Mouse (Mus musculus) midbrain, embryonic 13.5 days (tissue): Measurements from ENCODE around the gene Idh1. TPM values are rescaled to one million over a fixed set of nuclear protein-coding genes. Genes with fewer than 3 reads are reported as not detected.

Experiments used
- ATAC-seq: fragments of 200-750 bp; cut with Nextera tagmentation; 2 replicates; pipeline ENCODE4 v1.8.0; 2017; ENCODE audit warnings: mild to moderate bottlenecking, moderate TSS enrichment, moderate library complexity
- H3K27ac ChIP-seq: fragments of 300-500 bp; sonication (generic); 2 replicates; pipeline ENCODE4 v1.5.1; 2015; ENCODE audit warnings: inconsistent platforms, mild to moderate bottlenecking, moderate library complexity
- H3K27me3 ChIP-seq: fragments of 300-500 bp; sonication (generic); 2 replicates; pipeline ENCODE4 v1.6.1; 2015; ENCODE audit warnings: mild to moderate bottlenecking, inconsistent platforms
- H3K36me3 ChIP-seq: fragments of 300-500 bp; sonication (generic); 2 replicates; pipeline ENCODE4 v1.6.1; 2015; ENCODE audit warnings: mild to moderate bottlenecking, inconsistent platforms
- H3K4me1 ChIP-seq: fragments of 300-500 bp; sonication (generic); replicated peaks from 2 replicates; pipeline ENCODE4 v1.6.1; 2015; ENCODE audit warnings: inconsistent platforms
- H3K4me2 ChIP-seq: fragments of 300-500 bp; sonication (generic); replicated peaks from 2 replicates; pipeline ENCODE4 v1.6.1; 2015; ENCODE audit warnings: moderate library complexity, mild to moderate bottlenecking, inconsistent platforms
- H3K4me3 ChIP-seq: fragments of 300-500 bp; sonication (generic); replicated peaks from 2 replicates; pipeline ENCODE4 v1.5.1; 2015; ENCODE audit warnings: mild to moderate bottlenecking, inconsistent platforms
- H3K9ac ChIP-seq: fragments of 300-500 bp; sonication (generic); replicated peaks from 2 replicates; pipeline ENCODE4 v1.6.1; 2015; ENCODE audit warnings: mild to moderate bottlenecking, inconsistent platforms
- H3K9me3 ChIP-seq: fragments of 300-500 bp; sonication (generic); 2 replicates; pipeline ENCODE4 v1.6.1; 2016; ENCODE audit warnings: mild to moderate bottlenecking, inconsistent platforms
- WGBS: fragments of 180-500 bp; shearing (Covaris S2); methylation state at CpG from one replicate; pipeline ENCODE4 v1.1.7; 2015; 5-methylcytosine and 5-hydroxymethylcytosine counted together
- polyA plus RNA-seq: library from polyadenylated mRNA; unstranded; fragments of >200 nt; fragmentation: Nextera tagmentation; extraction: Ambion mirVana; gene quantifications from 2 replicates; pipeline ENCODE4 v1.2.1, GENCODE M21; 2015

The Idh1 gene
- polyA plus RNA-seq, 1 experiment from 2014 or later = 517 TPM

DNA sequence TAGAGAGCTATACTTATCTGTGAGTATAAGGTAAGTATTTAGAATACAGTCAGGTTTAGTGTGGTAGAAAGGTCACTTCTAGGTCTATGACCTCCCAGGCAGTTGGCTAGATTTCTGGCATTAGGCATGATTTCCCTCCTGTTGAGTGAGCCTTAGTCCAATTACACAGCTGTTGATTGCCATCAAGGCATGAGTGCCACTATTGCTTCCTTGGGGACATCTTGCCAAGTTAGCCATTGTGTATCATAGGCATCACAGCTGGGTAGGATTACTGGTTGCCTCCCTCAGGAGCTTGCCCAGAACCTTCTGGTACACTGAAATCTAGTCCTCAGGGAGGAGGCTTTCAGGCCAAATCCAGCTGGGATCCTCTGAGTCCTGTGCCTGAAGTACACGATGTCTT is 53.5 kb downstream of the Idh1 start:
- WGBS = 84% methylated on average over 1 of the region's 1 CpGs
- H3K4me3 ChIP-seq = no peak overlapping the region
- no peaks in the 10 kb centered on the region for H3K4me1 ChIP-seq
- H3K27me3 ChIP-seq = no peaks in the 10 kb centered on the region
- no peak for ATAC-seq
- no peak overlapping the region for H3K4me2 ChIP-seq
- no peaks in the 10 kb centered on the region for H3K36me3 ChIP-seq
- no peak overlapping the region for H3K27ac ChIP-seq
- H3K9me3 ChIP-seq = no peaks in the 10 kb centered on the region
- H3K9ac ChIP-seq = no peak overlapping the region

DNA sequence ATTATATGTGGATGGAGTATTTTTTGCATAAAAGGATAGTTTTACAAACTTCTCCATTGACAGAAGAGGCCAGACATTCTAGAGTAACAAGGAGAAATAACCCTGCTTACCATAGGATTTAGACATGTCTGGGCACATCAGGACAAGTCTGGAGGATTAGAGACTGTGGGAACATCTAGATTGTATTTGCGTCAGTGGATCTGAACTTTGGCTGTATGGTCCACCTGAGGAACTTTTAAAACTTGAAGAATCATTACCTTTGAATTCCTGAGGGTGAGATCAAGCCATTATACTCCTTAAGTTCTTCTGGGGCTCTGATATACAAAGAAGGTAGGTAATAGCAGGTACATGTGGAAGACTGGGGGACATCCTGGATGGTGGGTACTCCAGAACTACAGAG is 54.6 kb downstream of the Idh1 start:
- no peaks in the 10 kb centered on the region for H3K9me3 ChIP-seq
- H3K36me3 ChIP-seq = no peaks in the 10 kb centered on the region
- no peaks in the 10 kb centered on the region for H3K27me3 ChIP-seq
- H3K4me3 ChIP-seq = no peak overlapping the region
- ATAC-seq = no peak
- H3K9ac ChIP-seq = no peak overlapping the region
- H3K4me2 ChIP-seq = no peak overlapping the region
- no peaks in the 10 kb centered on the region for H3K4me1 ChIP-seq
- no peak overlapping the region for H3K27ac ChIP-seq
- 92% methylated on average over 1 of the region's 1 CpGs for whole genome bisulfite sequencing

DNA sequence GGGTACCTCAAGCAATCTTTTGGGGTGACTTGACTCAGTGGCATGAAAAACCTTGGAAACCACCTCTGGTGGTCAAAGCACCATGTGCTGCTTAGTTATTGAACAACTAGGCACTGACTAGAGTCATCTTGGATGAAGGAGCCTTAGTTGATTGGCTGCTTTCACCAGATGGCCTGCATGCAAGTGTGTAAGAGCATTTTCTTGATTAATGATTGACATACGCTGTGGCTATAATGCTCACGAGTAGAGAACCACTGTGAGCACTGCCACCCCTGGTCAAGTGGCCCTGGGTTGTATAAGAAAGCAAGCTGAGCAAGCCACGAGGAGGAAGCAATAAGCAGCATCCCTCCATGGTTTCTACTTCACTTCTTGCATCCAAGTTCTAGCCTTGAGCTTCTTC is 56.1 kb downstream of the Idh1 start:
- Histone ChIP-seq H3K4me3 (no peak overlapping the region), H3K27ac (no peak overlapping the region), H3K9me3 (no peaks in the 10 kb centered on the region), H3K9ac (no peak overlapping the region), H3K4me1 (no peaks in the 10 kb centered on the region), H3K36me3 (no peaks in the 10 kb centered on the region), H3K4me2 (no peak overlapping the region), H3K27me3 (no peaks in the 10 kb centered on the region)
- WGBS = 78% methylated on average over 3 of the region's 3 CpGs
- ATAC-seq = no peak

DNA sequence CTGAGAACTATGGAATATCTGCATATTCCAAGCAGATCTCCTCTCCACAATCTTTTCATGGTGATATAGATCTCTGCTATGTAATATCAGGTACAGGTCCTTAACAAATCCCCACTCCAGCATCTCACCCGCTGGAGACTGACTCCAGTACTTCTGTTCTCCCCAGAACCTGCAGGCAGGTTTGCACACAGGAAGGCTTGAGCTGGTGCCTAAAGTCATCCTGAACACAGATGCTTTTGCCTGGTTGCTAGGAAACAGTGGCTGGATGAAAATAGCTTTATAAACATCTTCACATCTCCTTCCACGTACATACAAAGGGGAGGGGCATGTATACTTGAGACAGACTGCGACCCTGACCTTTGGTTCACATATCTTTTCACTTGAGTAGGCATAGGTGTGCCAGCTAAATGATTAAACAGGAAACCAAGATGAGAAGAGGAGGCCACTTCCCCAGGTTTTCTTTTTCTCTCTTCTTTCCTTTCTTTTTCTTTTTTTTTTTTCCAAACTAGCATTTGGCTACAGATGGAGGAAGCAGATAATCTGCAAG is 56.6 kb downstream of the Idh1 start:
- Histone ChIP-seq H3K4me1 (no peaks in the 10 kb centered on the region), H3K36me3 (no peaks in the 10 kb centered on the region), H3K27ac (no peak overlapping the region), H3K27me3 (no peaks in the 10 kb centered on the region), H3K4me3 (no peak overlapping the region), H3K9ac (no peak overlapping the region), H3K9me3 (no peaks in the 10 kb centered on the region), H3K4me2 (no peak overlapping the region)
- 70% methylated on average over 3 of the region's 3 CpGs for WGBS
- ATAC-seq = no peak

DNA sequence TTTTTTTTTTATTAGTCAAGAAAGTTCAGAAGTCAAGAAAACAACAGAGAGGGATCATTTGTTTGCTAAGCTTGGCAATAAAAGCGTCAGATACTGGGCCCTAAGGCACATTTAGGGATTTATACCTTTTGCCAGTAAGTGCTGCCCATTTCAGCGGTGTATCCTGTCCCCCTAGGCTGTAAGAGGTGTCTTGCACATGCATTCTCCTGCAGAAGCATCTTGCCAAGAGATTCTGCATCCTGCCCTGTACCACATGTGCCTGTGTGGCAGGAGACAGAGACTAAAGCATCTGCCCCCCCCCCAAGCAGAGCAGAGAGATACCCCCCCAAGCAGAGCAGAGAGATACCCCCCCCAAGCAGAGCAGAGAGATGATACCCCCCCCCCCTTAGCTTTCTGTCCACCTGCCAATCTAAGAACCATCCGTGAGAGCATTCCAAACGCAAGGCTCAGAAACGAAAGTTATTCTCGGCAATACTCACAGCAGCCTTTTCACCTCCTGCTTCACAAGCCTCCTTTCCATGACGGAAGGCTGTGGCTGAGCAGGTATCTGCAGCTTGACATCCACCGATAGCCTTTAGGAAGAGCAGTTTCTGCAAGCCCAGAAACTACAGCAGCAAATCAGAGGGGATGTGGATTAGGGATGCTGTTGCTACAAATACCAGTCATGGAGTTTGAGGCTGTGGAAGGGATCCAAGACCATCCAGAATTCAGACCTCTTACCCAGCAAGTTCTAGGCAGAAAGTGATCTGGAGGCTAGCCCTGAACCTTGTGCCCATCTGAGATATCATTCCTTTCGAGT is 63.5 kb downstream of the Idh1 start, which contains the start of gene D630023F18Rik:
TSS of gene D630023F18Rik (minus strand) at position 641 of the 799 bp plus-strand sequence.
- Histone ChIP-seq H3K9ac (no peak within 1 kb of the TSS), H3K4me3 (peak within 1 kb of the TSS; percentile 23)

DNA sequence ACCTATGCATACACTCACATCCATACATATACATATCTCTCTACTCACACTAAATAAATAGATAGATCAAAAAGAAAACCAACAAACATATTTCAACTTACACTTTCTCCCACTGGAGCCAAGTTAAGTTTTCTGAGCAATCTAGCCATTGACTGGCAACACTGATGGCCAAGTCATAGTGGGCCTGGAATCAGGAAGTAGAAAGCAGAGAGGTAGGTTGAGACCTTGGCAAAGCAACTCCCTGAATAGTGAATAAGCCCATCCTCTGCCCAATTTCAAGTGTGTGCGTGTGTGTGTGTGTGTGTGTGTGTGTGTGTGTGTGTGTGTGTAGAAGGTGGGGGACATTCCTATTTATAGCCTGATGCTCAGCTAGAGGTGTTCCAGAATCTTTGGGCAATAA is 66.9 kb downstream of the Idh1 start, which contains the start of gene Gm28845:
TSS of gene Gm28845 (minus strand) at position 121 of the 400 bp plus-strand sequence.
- no peak within 1 kb of the TSS for H3K4me3 ChIP-seq
- no peak within 1 kb of the TSS for H3K27ac ChIP-seq
- no peaks in the 10 kb centered on the region for H3K9me3 ChIP-seq
- no peak within 1 kb of the TSS for H3K4me2 ChIP-seq
- no peaks in the 10 kb centered on the region for H3K4me1 ChIP-seq
- H3K9ac ChIP-seq = no peak within 1 kb of the TSS
- 76% methylated on average over 1 of the region's 1 CpGs for WGBS
- no peaks in the 10 kb centered on the region for H3K36me3 ChIP-seq
- H3K27me3 ChIP-seq = no peaks in the 10 kb centered on the region
- no peak for ATAC-seq

More for the DNA sequence above, 63.5 kb downstream of the Idh1 start, which contains the start of gene D630023F18Rik:
- Histone ChIP-seq H3K36me3 (no peaks in the 10 kb centered on the region), H3K27ac (no peak within 1 kb of the TSS), H3K27me3 (no peaks in the 10 kb centered on the region), H3K4me2 (peak within 1 kb of the TSS; percentile 50), H3K4me1 (no peaks in the 10 kb centered on the region), H3K9me3 (no peaks in the 10 kb centered on the region)
- 27% methylated on average over 9 of the region's 9 CpGs for WGBS
- no peak for ATAC-seq

DNA sequence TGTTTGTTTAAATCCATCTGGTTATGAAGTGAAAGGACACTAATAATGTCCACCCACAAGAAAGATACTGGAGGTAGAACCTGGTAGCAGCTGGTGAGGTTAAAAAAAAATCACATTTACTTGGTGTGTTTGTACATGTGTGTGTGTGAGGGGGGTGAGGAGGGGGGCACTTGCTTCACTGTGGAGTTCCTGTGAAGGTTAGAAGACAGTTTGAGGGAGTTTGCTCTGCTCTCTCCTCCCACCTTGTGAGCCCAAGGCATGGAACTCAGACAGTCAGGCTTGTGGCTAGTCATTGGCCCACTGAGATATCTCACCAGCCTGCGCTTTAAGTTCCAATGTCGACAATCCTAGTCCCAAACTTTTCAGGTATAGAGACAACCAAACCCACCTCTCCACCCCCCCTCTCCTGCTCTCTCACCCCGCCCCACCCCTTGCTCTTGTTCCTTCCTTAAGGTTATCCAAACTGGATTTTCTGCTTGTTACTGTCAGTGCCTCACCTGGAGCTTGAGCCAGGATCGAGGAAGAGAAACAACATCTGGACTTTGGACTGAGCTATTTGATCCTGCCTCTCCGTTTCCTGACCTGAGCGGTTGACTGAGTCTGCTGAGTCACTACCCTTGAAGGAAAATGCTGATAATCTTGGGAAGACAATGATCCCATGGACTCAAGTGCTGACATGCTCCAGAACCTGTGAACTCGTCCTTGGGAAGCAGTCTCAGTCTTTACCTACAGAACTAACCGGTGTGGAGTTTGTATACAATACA is 68.0 kb downstream of the Idh1 start:
- Histone ChIP-seq H3K4me3 (no peak overlapping the region), H3K27ac (no peak overlapping the region), H3K4me1 (no peaks in the 10 kb centered on the region), H3K4me2 (no peak overlapping the region), H3K9ac (no peak overlapping the region), H3K9me3 (no peaks in the 10 kb centered on the region), H3K36me3 (no peaks in the 10 kb centered on the region), H3K27me3 (no peaks in the 10 kb centered on the region)
- 82% methylated on average over 8 of the region's 8 CpGs for WGBS
- ATAC-seq = no peak

DNA sequence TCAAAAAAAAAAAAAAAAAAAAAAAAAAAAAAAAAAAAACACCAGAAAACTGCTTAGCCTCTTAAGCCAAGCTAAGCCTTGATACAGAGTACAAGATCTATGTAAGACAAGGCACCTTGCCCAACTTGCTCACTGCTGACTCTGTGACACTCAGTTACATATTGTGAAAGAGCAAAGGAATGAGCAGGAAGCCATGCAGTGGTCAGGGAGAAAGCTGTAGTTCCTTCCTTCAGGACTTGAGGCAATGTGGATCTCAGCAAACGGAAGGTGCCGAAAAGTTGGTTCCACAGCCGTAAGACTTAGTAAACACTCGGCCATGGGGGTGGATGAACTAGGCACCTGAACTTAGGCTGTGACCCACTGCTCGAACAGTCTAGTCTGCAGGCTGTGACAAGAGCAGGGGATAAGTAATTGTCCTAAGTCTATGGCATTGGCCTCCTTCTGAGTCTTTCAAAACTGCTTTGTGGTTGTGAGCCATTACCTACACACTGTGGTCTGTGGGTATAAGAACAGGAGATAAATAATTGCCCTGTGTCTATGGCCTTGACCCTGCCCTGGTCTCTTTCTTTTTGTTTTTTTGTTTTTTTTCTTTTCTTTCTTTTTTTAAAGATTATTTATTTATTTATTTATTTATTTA is 72.6 kb downstream of the Idh1 start:
- Histone ChIP-seq H3K9me3 (no peaks in the 10 kb centered on the region), H3K4me1 (no peaks in the 10 kb centered on the region), H3K9ac (no peak overlapping the region), H3K27me3 (no peaks in the 10 kb centered on the region), H3K4me2 (no peak overlapping the region), H3K27ac (no peak overlapping the region), H3K4me3 (no peak overlapping the region), H3K36me3 (no peaks in the 10 kb centered on the region)
- ATAC-seq = no peak
- WGBS = 89% methylated on average over 5 of the region's 5 CpGs

DNA sequence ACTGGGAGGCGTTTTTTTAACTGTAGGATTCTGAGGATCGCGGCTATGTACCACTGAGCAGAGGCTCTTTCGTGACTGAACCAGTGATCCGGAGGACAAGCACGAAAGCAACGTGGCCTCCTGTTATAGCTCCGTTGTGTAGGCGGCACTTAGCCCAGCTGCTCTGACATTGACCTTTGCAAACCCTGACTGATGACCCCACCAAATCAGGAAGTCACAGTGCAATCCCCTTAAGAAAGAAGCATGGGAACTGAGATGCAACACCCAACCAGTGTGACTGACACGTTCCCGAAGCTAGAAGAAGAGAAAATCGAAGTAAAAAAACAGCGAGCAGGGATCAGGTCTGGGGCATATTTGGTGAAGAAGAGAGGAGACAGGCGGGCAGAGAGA is 73.5 kb downstream of the Idh1 start:
- no peak overlapping the region for H3K27ac ChIP-seq
- no peaks in the 10 kb centered on the region for H3K27me3 ChIP-seq
- 59% methylated on average over 14 of the region's 14 CpGs for WGBS
- no peak overlapping the region for H3K9ac ChIP-seq
- no peaks in the 10 kb centered on the region for H3K36me3 ChIP-seq
- ATAC-seq = no peak
- no peaks in the 10 kb centered on the region for H3K9me3 ChIP-seq
- H3K4me3 ChIP-seq = no peak overlapping the region
- no peaks in the 10 kb centered on the region for H3K4me1 ChIP-seq
- peak overlapping the region; percentile 29 for H3K4me2 ChIP-seq

DNA sequence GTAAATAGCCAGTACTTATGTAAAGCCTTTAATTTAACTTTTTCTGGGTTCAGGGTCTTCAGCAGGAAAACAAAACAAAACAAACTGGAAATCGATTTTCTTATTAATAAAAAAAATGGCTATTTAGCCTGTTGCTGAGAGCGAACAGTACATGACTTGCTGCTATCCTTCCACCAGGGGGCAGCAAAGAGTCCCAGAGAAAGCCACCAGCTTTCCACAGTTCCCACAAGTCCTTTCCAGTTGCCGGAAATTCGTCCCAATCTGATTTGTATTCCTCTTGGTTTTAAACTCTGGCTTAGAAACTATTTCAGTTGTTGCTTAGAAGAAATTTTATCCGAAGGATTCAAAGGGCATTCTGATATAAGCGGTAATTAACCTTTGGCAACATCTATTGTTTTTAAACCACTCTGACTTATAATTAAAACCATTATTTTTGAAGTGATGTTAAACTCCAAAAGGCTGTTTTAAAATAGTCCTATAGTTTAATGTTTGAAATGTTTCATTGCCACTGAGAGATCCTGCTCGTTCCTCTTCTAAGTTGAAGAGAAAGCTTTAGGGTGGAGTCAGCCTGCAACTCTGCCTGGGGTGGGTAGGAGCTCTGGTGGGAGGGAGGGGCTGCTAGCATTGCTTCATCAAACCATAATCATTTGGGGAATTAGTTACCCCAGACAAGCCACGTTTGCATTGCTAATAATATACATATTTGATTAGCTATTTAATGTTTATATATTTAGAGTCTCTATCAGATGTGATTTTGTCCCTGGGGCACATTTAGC is 74.1 kb downstream of the Idh1 start:
- H3K9ac ChIP-seq = no peak overlapping the region
- 11% methylated on average over 8 of the region's 8 CpGs for WGBS

DNA sequence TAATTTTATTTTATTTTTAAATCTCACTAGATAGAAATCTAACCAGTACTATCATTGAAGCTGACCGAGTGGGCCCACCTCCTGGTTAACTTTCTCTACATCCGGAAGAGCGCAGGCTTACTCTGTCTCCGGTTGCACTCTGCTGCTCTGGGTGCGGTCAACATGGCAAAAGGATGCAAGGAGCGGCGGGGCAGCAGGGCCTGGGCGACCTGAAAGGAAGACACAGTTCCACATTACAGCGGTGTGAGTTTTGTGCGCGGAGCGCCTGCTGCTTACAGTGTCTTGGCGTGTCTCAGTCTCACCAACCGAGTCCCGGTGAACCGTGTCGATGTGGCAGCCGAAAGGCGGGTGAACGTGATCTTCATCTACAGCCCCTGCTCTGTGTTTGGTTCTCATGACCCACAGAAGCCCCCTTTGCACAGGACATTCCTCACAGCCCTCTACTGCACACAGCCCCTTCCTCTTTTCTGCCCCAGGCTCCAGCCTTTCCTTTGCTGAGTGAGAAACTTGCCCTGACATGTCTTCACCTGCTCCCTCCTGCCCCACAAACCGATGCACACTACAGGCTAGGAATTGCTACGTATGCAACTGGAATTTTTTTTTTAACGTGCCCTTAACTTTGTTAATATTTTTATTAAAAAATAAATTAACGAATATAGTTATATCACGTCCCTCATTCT is 76.4 kb downstream of the Idh1 start:
- Histone ChIP-seq H3K9ac (no peak overlapping the region), H3K27ac (no peak overlapping the region), H3K9me3 (no peaks in the 10 kb centered on the region), H3K36me3 (no peaks in the 10 kb centered on the region), H3K4me3 (no peak overlapping the region), H3K4me2 (no peak overlapping the region), H3K27me3 (no peaks in the 10 kb centered on the region), H3K4me1 (no peaks in the 10 kb centered on the region)
- no peak for ATAC-seq
- 79% methylated on average over 25 of the region's 25 CpGs for WGBS

More for the DNA sequence above, 74.1 kb downstream of the Idh1 start:
- Histone ChIP-seq H3K27ac (no peak overlapping the region), H3K4me1 (no peaks in the 10 kb centered on the region), H3K4me2 (peak overlapping the region; percentile 29), H3K9me3 (no peaks in the 10 kb centered on the region), H3K4me3 (no peak overlapping the region), H3K36me3 (no peaks in the 10 kb centered on the region), H3K27me3 (no peaks in the 10 kb centered on the region)
- peak; percentile 82 for ATAC-seq
